Mouse (Mus musculus) ES-CJ7 (cell line): ENCODE data around the gene Pnkp.
A peak's percentile ranks its signal among the peaks of the same experiment; 100 is the strongest.
"Not testable (repeated sequence)": the region's sequence is repeated elsewhere in the genome, so short reads cannot be mapped to it uniquely, and the experiment has no call there.

Experiments used
- DNase-seq: peaks from one replicate; pipeline ENCODE4 v3.0.0; 2011; ENCODE audit warnings: low read depth, low spot score

Pnkp gene

GRCm38 (mm10) chr7:44868919-44869696, 12.2 kb downstream of the Pnkp start:
- peak; percentile 41 for DNase-seq

- DNase-seq, result peak; percentile 99
Observed at GRCm38 (mm10) chr7:44869697-44870528, 13.0 kb downstream of the Pnkp start, which contains the start of gene Ptov1. Ptov1 (minus strand) TSS chr7:44869788.

- DNase-seq, result no peak
Observed at GRCm38 (mm10) chr7:44870614-44871013, 13.7 kb downstream of the Pnkp start.

GRCm38 (mm10) chr7:44871181-44871580, 14.2 kb downstream of the Pnkp start:
- peak; percentile 71 for DNase-seq

GRCm38 (mm10) chr7:44871774-44872173, 14.8 kb downstream of the Pnkp start:
- not testable (repeated sequence) for DNase-seq

- no peak for DNase-seq
Observed at GRCm38 (mm10) chr7:44877833-44878232, 20.9 kb downstream of the Pnkp start.

- no peak for DNase-seq
Observed at GRCm38 (mm10) chr7:44883036-44883435, 26.1 kb downstream of the Pnkp start.

GRCm38 (mm10) chr7:44884637-44885036, 27.7 kb downstream of the Pnkp start:
- DNase-seq, result no peak

GRCm38 (mm10) chr7:44886964-44887363, 30.0 kb downstream of the Pnkp start:
- DNase-seq, result no peak

- no peak for DNase-seq
Observed at GRCm38 (mm10) chr7:44888256-44889105, 31.5 kb downstream of the Pnkp start.

- no peak for DNase-seq
Observed at GRCm38 (mm10) chr7:44890180-44890579, 33.2 kb downstream of the Pnkp start.

GRCm38 (mm10) chr7:44890737-44891136, 33.8 kb downstream of the Pnkp start:
- no peak for DNase-seq

- DNase-seq, result no peak
Observed at GRCm38 (mm10) chr7:44891611-44892010, 34.7 kb downstream of the Pnkp start.

- DNase-seq, result peak; percentile 92
Observed at GRCm38 (mm10) chr7:44892276-44892921, 35.5 kb downstream of the Pnkp start, which contains the start of gene Med25. Med25 (minus strand) TSS chr7:44892712.

GRCm38 (mm10) chr7:44893197-44893596, 36.3 kb downstream of the Pnkp start:
- no peak for DNase-seq

- DNase-seq, result no peak
Observed at GRCm38 (mm10) chr7:44894175-44894574, 37.2 kb downstream of the Pnkp start.

GRCm38 (mm10) chr7:44895206-44895592, 38.3 kb downstream of the Pnkp start:
- DNase-seq, result no peak

- DNase-seq, result peak; percentile 96
Observed at GRCm38 (mm10) chr7:44895593-44896434, 38.9 kb downstream of the Pnkp start, which contains the start of gene Fuz. Fuz (plus strand) TSS chr7:44896079.

GRCm38 (mm10) chr7:44896499-44896898, 39.6 kb downstream of the Pnkp start:
- DNase-seq, result no peak

GRCm38 (mm10) chr7:44898607-44899006, 41.7 kb downstream of the Pnkp start:
- peak; percentile 76 for DNase-seq
